Mouse (Mus musculus) heart, postnatal 25 days (tissue): Measurements from ENCODE around the gene Rab44. TPM values are rescaled to one million over a fixed set of nuclear protein-coding genes. Genes with fewer than 3 reads are reported as not detected.
"Not testable (repeated sequence)": the region's sequence is repeated elsewhere in the genome, so short reads cannot be mapped to it uniquely, and the experiment has no call there.

Source experiments
- DNase-seq: peaks from one replicate; pipeline ENCODE4 v3.0.0; 2022; ENCODE audit warnings: low spot score
- intact Hi-C: fragments of 180-260 bp; cut with DNase I; formaldehyde crosslinking; loops from one replicate; pipeline ENCODE4 v1.15.1; 2025
- total RNA-seq, 2 experiments: library from RNA; stranded (reverse); gene quantifications; 2 replicates each; pipeline ENCODE4 v1.2.3; 2021

Rab44 gene
- total RNA-seq, 2 experiments from 2014 or later, result 0.13 to 0.39 TPM

DNA sequence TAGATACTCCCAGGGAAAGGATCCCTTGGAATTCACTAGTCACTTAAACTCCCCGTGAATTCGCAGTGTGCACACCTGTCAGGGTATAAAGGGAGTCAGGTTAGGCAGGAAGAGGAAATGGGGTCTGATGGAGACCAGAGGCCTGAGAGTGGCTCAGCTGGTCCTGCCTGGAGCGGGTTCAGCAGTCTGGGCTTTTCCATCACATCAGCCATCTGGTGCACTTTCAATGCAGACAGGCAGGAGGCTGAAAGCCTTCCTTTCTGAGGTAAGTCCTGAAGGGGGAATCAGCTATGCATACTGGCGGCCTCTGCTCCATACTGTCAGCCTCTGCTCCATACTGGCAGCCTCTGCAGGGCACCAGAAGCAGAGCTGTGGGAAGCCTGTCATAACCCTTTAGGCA lies 27.0 kb upstream of the Rab44 start:
- intact Hi-C loops, result no loop called here
- DNase-seq, result no peak

DNA sequence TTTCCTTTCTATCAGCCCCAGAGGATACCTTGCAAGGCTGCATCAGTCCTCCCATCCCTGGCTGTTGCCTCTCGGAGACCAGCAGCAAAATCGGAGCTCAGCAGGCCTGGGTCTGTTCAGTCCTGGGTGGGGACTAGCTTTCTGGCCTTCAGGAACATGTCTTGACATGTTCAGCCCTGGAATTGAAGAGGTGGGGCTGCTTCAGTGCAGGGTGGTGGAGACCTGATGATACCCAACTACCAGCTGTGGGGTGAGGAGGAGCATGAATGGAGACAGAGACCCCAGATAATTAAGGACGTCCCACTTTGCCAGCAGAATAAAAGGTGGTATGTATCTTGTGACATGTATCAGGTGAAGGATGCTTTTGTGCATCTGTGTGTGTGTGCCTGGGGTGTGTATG lies 23.2 kb upstream of the Rab44 start, which contains the start of gene Cdkn1a:
Gene Cdkn1a, plus strand, starts transcription at position 201 of the 400 bp plus-strand sequence.
- DNase-seq, result no peak
- intact Hi-C loops, result no loop called here

DNA sequence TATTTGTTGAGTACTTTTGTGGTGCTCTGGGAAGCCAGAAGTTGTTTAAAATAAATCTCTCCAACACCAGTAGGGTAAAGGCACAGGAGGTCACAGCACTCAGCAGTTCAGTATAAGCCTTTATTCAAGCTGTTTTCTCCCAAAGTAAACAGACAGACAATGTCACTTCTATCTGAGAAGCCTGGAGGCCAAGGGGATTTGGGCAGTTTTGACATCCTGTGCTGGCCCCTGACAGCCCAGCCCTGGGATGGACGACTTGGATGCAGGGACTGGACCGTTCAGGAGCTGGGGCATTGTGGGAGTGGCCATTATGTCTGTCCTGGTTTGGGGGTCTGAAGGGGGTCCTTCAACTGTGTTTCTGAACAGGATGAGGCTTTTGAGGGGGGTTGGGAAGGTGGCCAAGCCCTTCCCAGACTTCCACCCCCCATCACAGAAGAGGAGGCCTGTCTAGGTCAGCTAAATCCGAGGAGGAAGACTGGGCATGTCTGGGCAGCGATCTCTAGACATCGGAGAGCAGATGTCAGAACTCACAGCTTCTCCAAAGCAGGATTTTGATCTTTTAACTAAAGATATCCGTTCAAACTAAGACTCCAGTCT lies 22.5 kb upstream of the Rab44 start:
- intact Hi-C loops, result no loop called here

DNA sequence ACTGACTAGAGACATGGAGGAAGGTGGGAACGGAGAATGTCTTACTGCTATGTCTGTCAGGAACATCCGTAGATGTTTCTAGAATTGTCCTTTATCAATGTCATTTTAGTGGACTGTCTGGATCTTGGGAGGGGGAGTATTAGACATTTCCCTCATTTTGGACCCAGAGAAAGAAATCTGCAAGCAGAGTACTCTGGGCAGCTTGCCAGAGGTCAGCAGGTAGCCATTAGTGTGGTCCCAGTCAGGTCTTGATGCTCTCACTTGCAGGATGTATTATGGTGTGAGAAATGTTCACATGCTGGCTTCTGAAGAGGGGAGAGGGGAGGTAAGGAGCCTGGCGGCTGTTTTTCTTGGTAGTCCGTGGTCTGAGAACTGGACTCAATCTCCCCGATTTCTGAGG lies 21.4 kb upstream of the Rab44 start:
- intact Hi-C loops, result no loop called here
- no peak for DNase-seq

More for the DNA sequence above, 22.5 kb upstream of the Rab44 start:
- no peak for DNase-seq

DNA sequence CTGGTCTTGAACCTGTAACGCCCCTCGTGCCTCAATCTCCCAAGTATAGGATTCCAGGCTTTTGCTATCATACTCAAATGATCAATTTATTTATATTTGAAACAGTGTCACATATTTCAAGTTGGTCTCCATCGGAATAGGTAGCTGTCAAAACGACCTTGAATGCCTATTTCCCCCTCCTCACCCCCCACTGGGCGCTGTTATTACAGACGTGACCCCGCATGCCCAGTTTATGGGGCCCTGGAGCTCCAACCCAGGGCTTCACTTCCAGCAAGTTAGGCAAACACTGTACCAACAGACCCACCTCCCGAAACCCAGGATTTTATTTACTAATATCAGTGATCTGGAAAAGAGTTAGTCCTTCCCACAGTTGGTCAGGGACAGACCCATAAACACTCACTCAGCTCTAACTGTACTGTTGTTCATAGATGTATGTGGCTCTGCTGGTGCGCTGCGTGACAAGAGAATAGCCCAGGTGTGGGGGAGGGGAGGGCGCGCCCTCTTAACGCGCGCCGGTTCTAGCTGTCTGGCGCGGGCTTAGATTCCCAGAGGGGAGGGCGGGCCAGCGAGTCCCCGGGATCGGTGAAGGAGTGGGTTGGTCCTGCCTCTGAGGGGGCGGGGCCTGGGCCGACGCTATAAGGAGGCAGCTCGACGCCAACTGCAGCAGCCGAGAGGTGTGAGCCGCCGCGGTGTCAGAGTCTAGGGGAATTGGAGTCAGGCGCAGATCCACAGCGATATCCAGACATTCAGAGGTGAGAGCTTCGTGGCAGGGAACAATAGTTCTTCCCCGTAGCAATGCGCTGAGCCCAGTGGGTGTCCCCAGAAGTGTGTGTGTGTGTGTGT lies 20.6 kb upstream of the Rab44 start:
- intact Hi-C loops, result no loop called here
- peak; percentile 85 for DNase-seq

DNA sequence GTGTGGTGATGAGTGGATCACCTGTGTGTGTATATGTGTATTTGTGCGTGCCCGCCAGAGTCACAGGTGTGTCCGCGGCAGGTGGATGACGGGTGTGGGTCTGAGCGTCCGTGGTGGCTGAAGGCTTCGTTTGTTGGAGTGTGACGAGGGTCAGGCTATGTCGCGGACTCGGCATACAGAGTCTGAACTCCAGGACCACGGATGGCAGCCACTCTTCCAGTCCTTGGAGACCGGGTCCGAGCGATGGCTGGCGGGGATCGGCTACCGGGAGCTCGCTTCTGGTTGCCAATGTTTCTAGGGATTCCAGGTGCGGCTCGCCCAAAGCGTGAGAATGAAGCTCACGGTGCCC lies 20.0 kb upstream of the Rab44 start:
- intact Hi-C loops, result loop anchor here (2.0 kb wide), 1 partner anchor 15 kb away; no protein-coding TSS in a partner anchor
- no peak for DNase-seq

DNA sequence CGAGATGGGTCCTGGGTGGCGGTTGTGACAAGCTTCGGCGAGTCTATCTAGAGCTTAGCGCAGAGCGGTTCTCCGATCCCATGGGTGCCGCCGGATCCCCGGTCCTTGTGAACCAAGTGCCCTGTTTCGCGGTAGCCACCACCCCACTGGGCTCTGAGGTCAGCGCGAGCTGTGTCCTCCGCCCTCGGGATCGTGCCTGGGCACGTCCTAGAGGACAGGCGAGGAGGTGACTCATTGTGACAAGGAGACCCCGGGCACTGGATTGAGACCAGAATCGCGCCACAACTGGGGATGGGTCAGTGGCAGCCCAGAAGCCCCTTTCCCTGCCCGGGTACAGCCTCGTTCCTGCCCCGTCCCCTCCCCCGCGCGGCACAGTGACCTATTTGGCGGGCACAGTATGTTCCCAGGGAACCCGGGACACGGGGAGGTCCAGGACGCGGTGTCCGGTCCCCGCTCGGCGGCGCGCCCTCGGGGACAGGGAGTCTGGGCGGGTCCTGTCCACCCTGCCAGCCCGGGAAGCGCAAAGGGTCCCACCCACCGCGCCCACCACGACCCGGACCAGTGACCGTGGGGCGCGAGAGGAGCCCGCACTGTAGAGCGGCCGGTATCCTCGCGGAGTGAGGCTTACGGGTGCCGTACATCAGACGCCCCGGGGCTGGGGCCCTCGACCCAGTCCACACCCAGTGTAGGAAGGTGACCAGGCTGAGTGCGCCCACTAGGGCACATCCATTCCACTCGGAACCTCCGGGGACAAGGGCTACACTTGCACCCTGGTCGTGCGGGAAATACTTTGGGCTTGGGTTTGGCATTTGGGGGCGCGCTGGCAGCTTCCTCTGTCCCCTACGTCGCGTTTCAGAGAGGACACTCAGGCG lies 19.4 kb upstream of the Rab44 start:
- peak; percentile 90 for DNase-seq
- intact Hi-C loops, result loop anchor here (1.0 to 5.0 kb wide), 3 partner anchors 16 to 78 kb away; no protein-coding TSS in a partner anchor

DNA sequence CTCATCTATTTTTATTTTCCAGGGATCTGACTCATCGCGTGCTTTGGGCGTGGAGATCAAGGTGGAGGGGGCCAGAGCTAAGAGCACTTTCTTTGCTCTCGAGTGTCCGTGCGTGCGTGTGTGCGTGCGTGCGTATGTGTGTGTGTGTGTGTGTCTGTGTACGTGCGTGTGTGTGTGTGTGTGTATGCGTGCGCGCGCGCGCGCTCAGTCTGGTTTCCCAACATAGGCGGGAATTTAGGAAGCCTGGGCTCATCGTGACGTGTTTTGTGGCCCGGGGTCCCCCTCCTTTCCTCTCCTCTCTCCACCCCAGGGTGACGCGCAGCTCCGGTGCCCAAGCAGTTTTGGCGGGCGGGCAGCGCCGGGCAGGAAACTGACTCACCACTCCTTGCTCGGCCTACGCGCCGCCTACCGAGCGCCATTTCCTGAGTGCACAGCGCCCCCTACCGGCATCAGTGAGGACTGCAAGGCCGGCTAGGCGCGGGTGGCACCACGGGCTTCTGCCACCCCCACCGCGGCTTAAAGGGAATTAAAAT lies 18.7 kb upstream of the Rab44 start:
- intact Hi-C loops, result loop anchor here (1.0 to 5.0 kb wide), 3 partner anchors 16 to 77 kb away; no protein-coding TSS in a partner anchor
- DNase-seq, result peak; percentile 98

DNA sequence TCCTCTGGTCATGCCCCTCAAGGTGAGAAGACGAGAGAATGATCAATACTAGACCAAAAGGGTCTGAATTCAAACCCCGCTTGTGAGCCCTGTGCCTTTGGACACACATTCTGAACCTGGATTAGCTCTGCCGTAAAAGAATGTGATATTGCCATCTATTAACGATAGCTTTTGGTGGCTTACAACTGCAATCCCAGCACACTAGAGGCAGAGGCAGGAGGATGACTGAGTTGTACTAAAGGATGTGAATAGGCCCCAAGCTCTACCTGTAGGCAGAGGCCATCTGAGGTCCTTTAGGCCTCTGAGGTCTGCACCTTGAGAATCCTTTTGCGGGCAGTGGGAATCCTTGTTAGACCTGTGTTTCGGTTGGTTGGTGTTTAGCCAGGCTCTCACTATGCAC lies 17.7 kb upstream of the Rab44 start:
- DNase-seq, result no peak
- intact Hi-C loops, result loop anchor here (5.0 kb wide), 1 partner anchor 76 kb away; no protein-coding TSS in a partner anchor

DNA sequence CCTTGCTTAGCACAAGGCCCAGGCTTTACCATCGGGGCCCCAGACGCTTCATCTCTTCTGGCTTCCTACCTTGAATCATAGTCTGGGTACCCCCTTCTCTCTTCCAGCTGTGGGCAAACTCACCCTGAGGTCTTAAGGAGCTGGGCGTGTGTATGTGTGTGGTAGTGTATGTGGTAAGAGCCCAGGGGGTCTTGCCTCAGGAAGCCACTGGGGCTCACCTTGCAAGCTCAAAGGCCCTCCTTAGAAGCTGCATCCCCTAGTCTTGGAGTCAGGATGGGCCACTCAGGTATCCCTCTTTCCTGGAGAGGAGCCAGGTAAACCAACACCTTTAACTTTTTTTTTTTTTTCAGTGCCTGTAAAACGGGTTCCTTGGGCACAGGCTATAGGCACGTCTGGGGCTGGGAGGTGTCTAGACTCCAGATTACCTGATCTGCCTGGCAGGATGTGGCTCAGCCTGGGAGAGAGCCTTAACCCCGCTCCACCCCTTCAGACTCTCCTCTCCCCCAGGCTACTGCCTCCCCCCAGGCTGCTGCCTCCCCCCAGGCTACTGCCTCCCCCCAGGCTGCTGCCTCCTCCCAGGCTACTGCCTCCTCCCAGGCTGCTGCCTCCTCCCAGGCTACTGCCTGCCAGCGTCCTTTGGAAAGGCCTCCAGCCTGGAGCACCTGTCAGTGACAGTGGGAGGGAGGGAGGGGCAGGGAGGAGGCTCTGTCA lies 16.9 kb upstream of the Rab44 start:
- intact Hi-C loops, result loop anchor here (5.0 kb wide), 1 partner anchor 75 kb away; no protein-coding TSS in a partner anchor
- DNase-seq, result no peak

DNA sequence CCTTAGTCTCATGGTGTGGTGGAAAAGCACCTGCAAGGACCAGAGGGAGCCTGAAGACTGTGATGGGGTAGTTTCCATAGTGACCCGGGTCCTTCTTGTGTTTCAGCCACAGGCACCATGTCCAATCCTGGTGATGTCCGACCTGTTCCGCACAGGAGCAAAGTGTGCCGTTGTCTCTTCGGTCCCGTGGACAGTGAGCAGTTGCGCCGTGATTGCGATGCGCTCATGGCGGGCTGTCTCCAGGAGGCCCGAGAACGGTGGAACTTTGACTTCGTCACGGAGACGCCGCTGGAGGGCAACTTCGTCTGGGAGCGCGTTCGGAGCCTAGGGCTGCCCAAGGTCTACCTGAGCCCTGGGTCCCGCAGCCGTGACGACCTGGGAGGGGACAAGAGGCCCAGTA lies 15.7 kb upstream of the Rab44 start:
- DNase-seq, result no peak
- intact Hi-C loops, result loop anchor here (5.0 kb wide), 1 partner anchor 74 kb away; no protein-coding TSS in a partner anchor

DNA sequence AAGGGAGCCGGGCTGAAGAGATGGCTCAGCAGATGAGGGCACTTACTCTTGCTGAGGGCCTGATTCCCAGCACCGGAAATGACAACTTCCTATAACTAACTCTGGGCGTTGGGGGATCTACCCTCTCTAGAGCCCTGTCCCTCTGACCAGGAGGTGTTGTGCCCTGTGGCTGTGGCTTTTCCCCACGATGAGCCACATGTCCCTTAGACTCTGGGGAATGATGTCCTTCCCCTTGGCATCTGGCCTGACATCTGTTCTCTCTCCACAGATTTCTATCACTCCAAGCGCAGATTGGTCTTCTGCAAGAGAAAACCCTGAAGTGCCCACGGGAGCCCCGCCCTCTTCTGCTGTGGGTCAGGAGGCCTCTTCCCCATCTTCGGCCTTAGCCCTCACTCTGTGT lies 14.9 kb upstream of the Rab44 start:
- intact Hi-C loops, result loop anchor here (5.0 kb wide), 1 partner anchor 73 kb away; no protein-coding TSS in a partner anchor
- DNase-seq, result no peak

DNA sequence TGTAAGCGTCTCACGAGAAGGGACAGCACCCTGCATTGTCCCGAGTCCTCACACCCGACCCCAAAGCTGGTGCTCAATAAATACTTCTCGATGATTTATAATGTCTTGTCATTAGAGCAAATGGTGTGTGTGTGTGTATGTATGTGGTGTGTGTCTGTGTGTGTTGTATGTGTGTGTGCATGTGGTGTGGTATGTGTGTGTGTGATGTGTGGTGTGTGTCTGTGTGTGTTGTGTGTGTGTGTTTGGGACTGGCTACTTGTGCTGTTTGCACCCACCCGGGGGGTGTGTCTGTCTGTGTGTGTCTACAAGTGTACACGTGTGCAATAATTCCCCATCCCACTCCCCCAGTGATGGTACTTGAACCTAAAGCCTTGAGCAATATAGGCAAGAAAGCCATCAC lies 13.3 kb upstream of the Rab44 start:
- intact Hi-C loops, result no loop called here
- no peak for DNase-seq

DNA sequence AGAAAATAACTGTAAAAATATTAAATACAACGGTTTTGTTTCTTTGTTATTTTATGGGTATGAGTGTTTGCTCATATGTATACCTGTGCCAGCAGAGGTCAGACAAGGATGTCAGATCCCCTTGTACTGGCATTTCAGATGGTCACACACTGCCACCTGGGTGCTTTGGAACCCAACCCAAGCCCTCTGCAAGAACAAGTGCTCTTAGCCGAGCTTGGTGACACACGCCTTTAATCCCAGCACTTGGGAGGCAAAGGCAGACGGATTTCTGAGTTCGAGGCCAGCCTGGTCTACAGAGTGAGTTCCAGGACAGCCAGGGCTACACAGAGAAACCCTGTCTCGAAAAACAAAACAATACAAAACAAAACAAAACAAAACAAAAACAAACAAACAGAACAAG lies 3.6 kb upstream of the Rab44 start:
- intact Hi-C loops, DNase-seq: not testable (repeated sequence)

DNA sequence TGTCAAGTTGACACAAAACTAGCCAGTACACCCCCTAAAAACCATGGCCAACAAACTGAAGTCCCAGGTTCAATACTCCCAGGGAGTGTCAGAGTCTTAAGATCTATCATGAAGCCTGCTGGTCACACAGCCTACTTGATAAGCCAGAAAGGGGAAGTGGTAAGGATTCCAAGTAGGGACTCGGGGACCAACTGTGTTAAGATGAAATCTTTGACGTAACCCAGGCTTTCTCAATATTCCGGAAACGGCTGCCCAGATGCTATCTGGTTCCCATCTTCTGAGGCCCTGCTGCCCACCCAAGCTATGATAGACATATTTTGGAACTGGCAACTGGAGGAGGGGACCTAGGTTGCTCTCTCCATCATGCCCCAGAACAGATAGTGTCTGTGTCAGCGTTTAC lies 2.6 kb upstream of the Rab44 start:
- no peak for DNase-seq
- intact Hi-C loops, result no loop called here

DNA sequence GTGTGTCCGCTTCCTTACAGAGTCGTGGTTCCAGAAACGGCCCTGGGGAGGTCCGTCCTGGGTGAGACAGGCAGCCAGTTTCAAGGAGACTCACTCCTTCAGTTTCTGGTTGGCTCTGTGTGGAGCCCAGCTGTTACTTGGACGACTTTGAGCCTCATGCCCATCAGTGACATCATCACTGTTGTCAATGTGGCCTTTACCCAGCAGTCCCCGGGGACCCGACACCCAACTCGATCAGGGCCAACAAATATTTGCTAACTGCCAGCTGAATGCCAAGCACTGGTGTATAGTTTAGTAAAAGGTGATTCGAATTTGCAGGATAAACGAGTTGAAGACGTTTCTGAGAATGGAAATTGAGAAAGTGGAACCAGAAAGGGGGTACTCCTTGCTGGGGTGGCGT lies 2.1 kb downstream of the Rab44 start:
- no peak for DNase-seq
- intact Hi-C loops, result no loop called here

DNA sequence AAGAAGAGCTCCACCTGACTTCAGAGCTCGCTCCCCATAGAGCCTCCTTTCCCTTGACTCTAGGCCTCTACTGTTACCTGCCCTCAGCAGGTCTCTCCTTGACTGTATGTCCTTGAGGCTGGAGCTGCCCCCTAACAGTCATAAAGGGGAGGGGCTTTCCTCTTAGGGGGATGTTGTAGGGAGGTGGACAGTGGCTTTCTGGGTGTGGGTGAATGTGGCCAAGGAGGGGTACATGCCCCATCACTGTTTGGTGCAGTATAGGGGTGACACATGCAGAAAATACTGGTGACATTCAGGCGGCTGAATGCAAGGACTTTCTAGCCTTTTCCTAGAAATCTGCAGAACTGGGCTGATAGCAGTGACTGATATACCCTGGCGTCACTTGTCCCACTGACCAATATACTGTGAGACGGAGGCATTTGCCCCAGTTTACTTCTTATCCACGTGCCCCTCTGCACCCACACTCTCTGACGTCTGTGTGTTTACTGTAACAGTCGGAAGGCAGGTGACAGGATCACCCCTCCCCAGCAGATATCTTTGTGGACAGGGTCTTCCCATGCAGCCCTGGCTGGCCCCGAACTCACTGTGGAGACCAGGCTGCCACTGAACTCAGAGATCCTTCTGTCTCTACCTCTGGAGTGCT lies 3.2 kb downstream of the Rab44 start:
- DNase-seq, result no peak
- intact Hi-C loops, result no loop called here

DNA sequence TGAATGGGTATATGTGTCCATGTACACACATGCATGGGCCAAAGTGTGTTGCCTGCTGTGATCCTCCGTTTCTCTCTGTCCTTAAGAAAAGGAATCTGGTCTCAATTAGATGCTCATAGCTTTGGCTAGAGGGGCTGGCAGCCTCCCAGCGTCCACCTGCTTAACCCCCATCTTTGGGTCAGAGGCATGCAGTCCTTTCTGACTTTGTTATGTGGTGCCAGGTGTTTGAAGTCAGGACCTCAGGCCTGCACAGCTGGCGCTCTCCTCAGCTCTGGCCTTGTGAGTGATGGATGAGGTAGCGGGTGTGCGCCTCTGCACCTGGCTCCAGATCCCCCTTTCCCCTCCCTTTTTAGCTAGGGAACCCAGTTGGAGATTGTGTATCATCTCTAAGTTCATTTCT lies 4.1 kb downstream of the Rab44 start:
- DNase-seq, result no peak
- intact Hi-C loops, result no loop called here

DNA sequence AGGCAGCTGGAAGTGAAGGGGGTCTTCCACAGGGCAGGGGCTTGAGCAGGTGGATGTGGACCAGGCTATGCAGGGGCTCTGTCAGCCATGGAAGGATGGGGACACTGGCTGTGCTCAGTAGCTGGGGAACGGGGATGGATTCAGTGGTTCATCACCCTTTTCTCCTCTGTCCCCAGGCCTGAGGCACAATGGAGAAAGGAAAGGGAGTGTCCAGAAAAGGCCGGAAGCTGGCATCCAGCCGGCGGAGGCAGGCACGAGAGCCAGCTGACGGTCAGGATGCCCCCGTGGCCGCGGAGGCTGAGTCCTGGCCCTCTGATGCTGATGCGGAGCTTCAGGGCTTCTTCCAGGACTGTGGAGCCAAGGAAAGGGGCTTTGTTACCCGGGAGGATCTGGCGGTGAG lies 6.7 kb downstream of the Rab44 start:
- no peak for DNase-seq
- intact Hi-C loops, result no loop called here
